Mouse (Mus musculus) forebrain, embryonic 10.5 days (tissue): Measurements from ENCODE around the gene Rasgef1a. TPM values are rescaled to one million over a fixed set of nuclear protein-coding genes. Genes with fewer than 3 reads are reported as not detected.

ENCODE experiments used
- DNase-seq: peaks from one replicate; pipeline ENCODE4 v3.0.0-alpha.2; 2017; ENCODE audit warnings: low spot score; ENCODE audit errors: extremely low spot score
- H3K27ac ChIP-seq: fragments of 300-500 bp; sonication (generic); 2 replicates; pipeline ENCODE4 v1.5.1; 2016; ENCODE audit warnings: mild to moderate bottlenecking
- H3K27me3 ChIP-seq: fragments of 300-500 bp; sonication (generic); 2 replicates; pipeline ENCODE4 v1.6.1; 2016; ENCODE audit warnings: mild to moderate bottlenecking; ENCODE audit not compliant: poor library complexity, severe bottlenecking
- H3K36me3 ChIP-seq: fragments of 300-500 bp; sonication (generic); replicated peaks from 2 replicates; pipeline ENCODE4 v1.6.1; 2016; ENCODE audit warnings: mild to moderate bottlenecking, moderate library complexity
- H3K4me1 ChIP-seq: fragments of 300-500 bp; sonication (generic); 2 replicates; pipeline ENCODE4 v1.6.1; 2016
- H3K4me3 ChIP-seq: fragments of 300-500 bp; sonication (generic); 2 replicates; pipeline ENCODE4 v1.5.1; 2016; ENCODE audit warnings: mild to moderate bottlenecking, moderate library complexity
- H3K9me3 ChIP-seq: fragments of 300-500 bp; sonication (generic); 2 replicates; pipeline ENCODE4 v1.6.1; 2016; ENCODE audit warnings: mild to moderate bottlenecking, moderate library complexity
- WGBS: fragments of 180-500 bp; shearing (Covaris S2); methylation state at CpG from one replicate; pipeline ENCODE4 v1.1.7; 2016; 5-methylcytosine and 5-hydroxymethylcytosine counted together
- polyA plus RNA-seq: library from polyadenylated mRNA; unstranded; fragments of >200 nt; fragmentation: Nextera tagmentation; extraction: Ambion mirVana; gene quantifications from 2 replicates; pipeline ENCODE4 v1.2.1, GENCODE M21; 2016

The Rasgef1a gene
- polyA plus RNA-seq, 1 experiment from 2014 or later: 0.22 TPM

DNA sequence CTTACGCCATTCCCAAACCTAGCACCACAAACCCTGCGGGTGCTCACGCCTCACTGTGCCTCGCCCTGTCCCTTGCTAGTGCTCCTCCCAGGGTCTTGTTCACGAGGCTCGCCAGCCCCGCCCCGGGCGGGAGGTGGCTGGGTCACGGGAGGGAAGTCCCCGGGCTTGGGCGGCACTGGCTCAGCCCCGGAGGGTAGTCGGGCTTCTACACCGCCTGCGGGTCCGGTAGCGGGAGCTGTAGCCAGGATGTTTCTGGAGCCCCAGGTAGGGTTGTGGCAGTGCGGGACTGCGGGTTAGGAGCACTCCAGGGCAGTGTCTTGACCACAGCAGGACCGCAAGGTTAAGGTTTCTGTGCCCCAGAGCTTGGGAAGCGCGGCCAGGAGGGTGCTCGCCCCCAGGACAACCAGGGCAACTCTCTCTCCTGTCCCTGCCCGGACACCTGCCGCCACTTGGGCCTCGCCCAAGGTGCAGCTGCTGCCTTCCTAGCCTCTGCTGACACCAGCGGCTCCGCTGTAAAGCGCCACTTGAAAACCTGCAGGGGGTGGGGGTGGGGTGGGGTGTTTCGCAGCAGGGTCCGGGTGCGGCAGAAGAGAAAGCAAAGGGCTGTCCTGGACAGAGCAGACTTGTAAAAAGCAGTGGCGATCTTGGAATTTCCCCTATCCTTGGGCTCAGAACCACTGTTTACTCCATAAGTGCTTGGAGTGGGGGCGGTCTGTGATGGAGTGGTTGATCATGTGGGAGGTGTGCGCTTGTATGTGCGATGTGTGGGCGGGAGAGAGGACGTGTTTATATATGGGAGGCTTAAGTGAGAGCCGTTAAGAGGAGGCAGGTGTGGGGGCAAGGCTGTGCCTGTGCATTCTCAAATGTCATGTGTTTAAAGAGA is 55.2 kb downstream of the Rasgef1a start:
- H3K9me3 ChIP-seq: no peaks in the 10 kb centered on the region
- H3K36me3 ChIP-seq: no peaks in the 10 kb centered on the region
- H3K4me1 ChIP-seq: peaks cover 22% of the 10 kb centered on the region
- peaks cover 50% of the 10 kb centered on the region for H3K27me3 ChIP-seq
- H3K4me3 ChIP-seq: peak overlapping the region; percentile 62
- 2% methylated on average over 40 of the region's 40 CpGs for WGBS
- peak overlapping the region; percentile 40 for H3K27ac ChIP-seq
- no peak for DNase-seq

DNA sequence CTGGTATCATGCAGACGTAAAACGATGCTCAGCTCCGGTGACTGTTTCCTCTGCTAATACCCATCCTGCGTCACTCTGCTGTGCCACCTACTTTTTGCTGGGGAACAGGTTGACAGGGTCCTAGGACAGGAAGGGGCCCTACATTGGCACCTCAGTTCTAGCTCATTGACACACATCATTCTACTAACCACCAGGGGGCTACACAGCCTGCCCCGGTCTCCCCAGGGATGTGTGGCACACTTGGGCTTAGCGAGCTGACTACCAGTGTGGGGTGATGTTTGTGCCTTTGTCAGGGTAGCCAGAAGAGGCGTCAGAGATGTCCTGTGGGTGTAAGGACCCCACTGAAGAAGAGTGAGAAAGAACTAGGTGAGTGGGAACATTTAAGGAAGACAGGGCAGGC is 56.5 kb downstream of the Rasgef1a start:
- 74% methylated on average over 7 of the region's 7 CpGs for WGBS
- H3K27ac ChIP-seq: no peak overlapping the region
- H3K27me3 ChIP-seq: peaks cover 50% of the 10 kb centered on the region
- H3K4me3 ChIP-seq: no peak overlapping the region
- peaks cover 22% of the 10 kb centered on the region for H3K4me1 ChIP-seq
- no peak for DNase-seq
- H3K36me3 ChIP-seq: no peaks in the 10 kb centered on the region
- no peaks in the 10 kb centered on the region for H3K9me3 ChIP-seq

DNA sequence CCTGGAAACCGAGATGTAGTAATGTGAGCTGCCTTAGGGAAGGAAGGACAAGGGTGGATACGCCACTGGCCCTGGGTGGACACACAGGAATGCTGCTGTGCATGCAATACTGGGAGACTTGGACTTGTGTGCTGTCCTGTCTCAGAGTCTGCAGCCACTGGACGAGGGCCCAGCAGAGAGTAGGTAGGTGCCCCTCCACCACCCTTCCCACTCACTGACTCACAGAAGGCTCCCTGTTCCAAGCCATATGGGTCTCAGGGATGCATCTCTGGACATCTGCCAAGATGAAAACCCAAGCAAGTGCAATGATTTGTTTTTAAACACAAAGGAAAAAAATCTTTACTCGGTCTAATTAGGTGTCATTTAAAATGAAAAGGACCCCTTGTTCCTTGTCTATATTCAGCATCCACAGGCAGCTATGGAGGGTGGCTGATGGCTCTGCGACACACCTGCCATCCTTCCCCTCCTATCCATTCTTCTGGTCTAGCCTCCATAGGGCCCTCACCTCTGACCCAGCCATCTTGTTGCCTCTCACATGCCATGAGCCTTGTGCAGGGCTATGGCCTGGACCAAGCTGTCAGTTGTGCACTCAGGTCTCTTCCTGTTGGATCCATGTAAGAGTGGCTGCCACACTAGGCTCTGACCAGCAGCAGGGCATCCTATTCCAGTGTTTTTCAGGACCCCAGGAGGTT is 59.2 kb downstream of the Rasgef1a start:
- Histone ChIP-seq H3K4me3 (no peak overlapping the region), H3K27ac (no peak overlapping the region), H3K4me1 (peaks cover 24% of the 10 kb centered on the region), H3K9me3 (no peaks in the 10 kb centered on the region), H3K27me3 (peaks cover 34% of the 10 kb centered on the region), H3K36me3 (no peaks in the 10 kb centered on the region)
- DNase-seq: no peak
- WGBS: 78% methylated on average over 5 of the region's 5 CpGs

DNA sequence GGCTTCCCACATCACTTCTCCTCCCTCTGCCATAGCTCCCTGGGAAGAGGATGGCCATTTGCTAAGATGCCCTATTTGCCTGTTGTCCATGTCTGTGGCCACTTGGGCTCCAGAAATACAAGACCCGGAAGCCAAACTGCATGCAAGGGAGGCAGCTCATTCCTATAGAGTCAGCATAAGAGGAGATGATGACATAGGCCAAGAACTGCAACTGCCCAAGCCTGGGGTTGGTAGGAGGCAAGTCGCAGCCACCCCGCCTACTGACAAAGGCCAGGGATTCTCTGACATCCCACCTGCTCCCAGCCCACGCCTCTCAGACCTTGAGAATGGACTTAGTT is 59.7 kb downstream of the Rasgef1a start:
- peaks cover 28% of the 10 kb centered on the region for H3K27me3 ChIP-seq
- H3K4me3 ChIP-seq: no peak overlapping the region
- H3K27ac ChIP-seq: no peak overlapping the region
- no peaks in the 10 kb centered on the region for H3K36me3 ChIP-seq
- H3K9me3 ChIP-seq: no peaks in the 10 kb centered on the region
- WGBS: 87% methylated on average over 4 of the region's 4 CpGs
- peaks cover 22% of the 10 kb centered on the region for H3K4me1 ChIP-seq
- DNase-seq: no peak

DNA sequence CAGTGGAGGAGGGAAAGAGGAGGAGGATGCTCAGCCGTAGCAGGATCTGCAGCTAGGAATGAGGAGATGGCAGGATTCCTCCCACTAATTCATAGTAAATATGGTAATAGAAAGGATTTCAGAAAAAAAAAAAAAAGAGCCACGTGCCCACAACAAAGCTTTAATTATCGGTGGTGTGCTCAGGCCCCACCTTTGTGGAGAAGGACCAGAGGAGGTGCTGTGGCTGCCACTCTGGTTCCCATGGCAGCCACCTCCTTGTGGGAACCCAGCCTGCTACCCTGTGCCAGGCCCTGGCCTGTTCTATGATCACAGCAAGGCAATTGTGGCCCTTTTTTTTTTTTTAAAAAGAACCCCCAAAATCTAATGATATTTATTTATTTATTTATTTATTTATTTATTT is 60.2 kb downstream of the Rasgef1a start:
- no peak overlapping the region for H3K4me3 ChIP-seq
- no peak overlapping the region for H3K27ac ChIP-seq
- no peaks in the 10 kb centered on the region for H3K36me3 ChIP-seq
- H3K9me3 ChIP-seq: no peaks in the 10 kb centered on the region
- no peak for DNase-seq
- peaks cover 24% of the 10 kb centered on the region for H3K27me3 ChIP-seq
- 67% methylated on average over 3 of the region's 3 CpGs for WGBS
- peaks cover 18% of the 10 kb centered on the region for H3K4me1 ChIP-seq

DNA sequence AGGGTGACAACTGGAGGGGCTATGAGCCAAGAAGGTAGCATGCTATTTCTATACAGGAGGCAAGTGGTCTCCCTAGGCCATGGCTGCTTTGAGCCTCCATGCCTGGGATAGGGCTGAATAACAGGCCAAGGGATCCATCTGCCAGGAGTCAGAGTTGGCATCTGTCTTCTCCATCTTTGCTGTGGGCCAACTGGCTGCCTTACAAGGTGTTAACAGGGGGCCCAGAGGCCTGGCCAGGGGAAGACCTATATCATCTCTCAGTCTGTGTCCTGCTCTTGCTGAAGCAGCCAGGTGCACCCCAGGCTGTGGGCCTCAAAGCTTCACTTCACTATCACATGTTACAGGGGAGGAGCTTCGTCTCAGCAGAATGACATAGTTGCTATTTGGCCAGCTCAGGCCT is 60.9 kb downstream of the Rasgef1a start:
- H3K4me1 ChIP-seq: peaks cover 11% of the 10 kb centered on the region
- H3K9me3 ChIP-seq: no peaks in the 10 kb centered on the region
- DNase-seq: no peak
- H3K27ac ChIP-seq: no peak overlapping the region
- H3K27me3 ChIP-seq: peaks cover 16% of the 10 kb centered on the region
- H3K36me3 ChIP-seq: no peaks in the 10 kb centered on the region
- no peak overlapping the region for H3K4me3 ChIP-seq
- 86% methylated on average over 1 of the region's 1 CpGs for WGBS

DNA sequence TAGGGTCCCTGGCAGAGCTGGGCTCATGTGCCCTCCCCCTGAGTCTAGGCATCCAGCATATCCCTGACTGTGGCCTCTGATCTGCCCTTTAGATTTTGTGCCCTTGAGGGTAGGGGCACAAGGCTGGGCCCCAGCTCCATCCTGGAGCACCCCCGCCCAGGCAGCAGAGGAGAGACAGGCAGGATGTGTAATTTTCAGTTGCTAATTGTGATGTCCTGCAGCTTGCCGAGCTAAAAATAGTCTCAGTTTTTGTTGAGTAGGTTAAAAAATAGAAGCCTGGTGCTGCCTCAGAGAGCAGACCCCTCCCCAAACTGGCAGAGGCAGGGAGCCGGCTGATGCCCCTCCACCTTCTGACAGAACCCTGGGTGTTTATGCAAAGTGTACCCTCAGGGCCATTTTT is 62.9 kb downstream of the Rasgef1a start:
- no peaks in the 10 kb centered on the region for H3K36me3 ChIP-seq
- no peaks in the 10 kb centered on the region for H3K9me3 ChIP-seq
- WGBS: 62% methylated on average over 3 of the region's 3 CpGs
- H3K4me1 ChIP-seq: peaks cover 11% of the 10 kb centered on the region
- DNase-seq: no peak
- H3K4me3 ChIP-seq: no peak overlapping the region
- no peak overlapping the region for H3K27ac ChIP-seq
- H3K27me3 ChIP-seq: no peaks in the 10 kb centered on the region; the same call in 1 of the 2 replicates

DNA sequence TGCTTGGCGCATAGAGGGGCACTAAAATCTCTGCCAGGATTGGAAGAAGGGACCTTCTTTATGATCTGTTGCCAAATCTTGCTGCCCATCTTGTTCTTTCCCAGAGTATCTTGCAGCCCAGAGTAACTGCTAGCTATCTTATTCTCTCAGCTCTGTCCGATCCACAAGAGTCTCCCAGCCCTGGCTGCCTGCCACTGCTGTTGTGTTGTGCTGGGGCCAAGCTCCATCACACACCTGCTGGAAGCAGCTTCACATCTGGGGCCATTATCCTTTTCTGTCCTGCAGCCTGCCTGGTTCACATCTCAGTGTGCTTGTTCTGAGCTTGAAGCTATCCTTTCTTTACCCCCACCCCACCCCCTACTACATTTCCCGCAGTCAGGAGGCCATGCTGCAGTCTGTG is 65.0 kb downstream of the Rasgef1a start:
- H3K9me3 ChIP-seq: no peaks in the 10 kb centered on the region
- H3K36me3 ChIP-seq: no peaks in the 10 kb centered on the region
- no peak overlapping the region for H3K27ac ChIP-seq
- DNase-seq: no peak
- WGBS: 88% methylated on average over 3 of the region's 3 CpGs
- peaks cover 4% of the 10 kb centered on the region; the same call in 1 of the 2 replicates for H3K27me3 ChIP-seq
- no peak overlapping the region for H3K4me3 ChIP-seq
- H3K4me1 ChIP-seq: peaks cover 11% of the 10 kb centered on the region

DNA sequence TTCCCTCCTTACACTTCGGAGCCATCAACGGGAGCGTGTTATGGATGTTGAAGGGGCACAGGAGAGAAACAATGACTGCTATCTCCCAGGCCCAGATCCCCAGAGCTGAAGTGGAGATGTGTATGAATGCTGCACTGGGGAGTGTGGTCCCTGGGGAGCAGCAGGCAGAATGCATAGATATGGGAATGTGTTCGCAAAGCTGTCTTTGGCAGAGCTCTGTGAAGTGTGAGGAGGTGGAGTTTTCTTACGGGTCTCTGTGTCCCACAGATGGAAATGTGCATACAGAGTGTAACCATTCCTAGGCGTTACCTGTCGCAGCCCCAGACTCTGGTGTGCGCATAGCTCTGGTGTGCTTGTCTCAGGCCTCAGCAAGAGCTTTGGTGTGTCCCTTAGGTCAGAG is 65.5 kb downstream of the Rasgef1a start:
- no peak for DNase-seq
- WGBS: 88% methylated on average over 8 of the region's 8 CpGs
- Histone ChIP-seq H3K4me1 (peaks cover 11% of the 10 kb centered on the region), H3K9me3 (no peaks in the 10 kb centered on the region), H3K36me3 (no peaks in the 10 kb centered on the region), H3K27me3 (peaks cover 4% of the 10 kb centered on the region; the same call in 1 of the 2 replicates), H3K27ac (no peak overlapping the region), H3K4me3 (no peak overlapping the region)

DNA sequence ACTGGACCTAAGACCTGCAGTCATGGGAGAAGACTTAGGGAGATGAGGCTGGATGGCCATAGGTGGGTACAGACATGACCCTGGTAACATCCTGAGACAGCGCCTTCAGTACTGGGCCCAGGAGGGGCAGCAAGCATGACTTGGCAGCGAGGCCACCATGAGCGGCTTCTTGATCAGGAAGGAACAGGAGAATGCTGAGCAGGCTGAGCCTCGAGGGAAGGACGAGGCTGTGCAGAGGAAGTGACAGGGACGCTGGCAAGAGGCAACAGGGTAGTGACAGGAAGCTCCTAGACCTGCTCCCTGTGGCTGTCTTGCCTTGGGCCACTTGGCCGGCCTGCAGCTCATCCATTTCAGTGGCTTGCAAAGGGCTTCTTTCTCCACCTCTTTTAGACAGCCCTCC is 66.2 kb downstream of the Rasgef1a start:
- H3K4me3 ChIP-seq: no peak overlapping the region
- no peaks in the 10 kb centered on the region for H3K36me3 ChIP-seq
- DNase-seq: no peak
- peaks cover 4% of the 10 kb centered on the region; the same call in 1 of the 2 replicates for H3K27me3 ChIP-seq
- peaks cover 11% of the 10 kb centered on the region for H3K4me1 ChIP-seq
- no peaks in the 10 kb centered on the region for H3K9me3 ChIP-seq
- H3K27ac ChIP-seq: no peak overlapping the region
- 78% methylated on average over 7 of the region's 7 CpGs for WGBS

DNA sequence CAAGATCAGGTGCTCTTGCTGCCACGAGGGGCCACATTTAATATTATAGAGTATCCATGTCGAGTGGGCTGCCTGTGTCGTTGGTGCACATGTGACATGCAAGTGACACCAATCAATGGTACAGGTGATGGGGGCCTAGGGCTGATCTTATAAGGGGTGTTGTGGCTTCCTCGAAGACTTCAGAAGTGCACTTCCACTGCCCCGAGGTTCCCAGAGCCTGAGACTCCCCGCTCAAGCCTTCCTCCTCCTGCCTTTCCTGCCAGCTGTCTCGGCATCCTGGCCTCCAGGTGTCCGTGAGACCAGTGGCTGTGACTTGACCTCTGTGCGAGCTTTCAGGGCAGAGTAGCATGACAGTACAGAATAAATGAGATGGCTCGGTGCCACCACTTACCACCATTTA is 67.5 kb downstream of the Rasgef1a start:
- 76% methylated on average over 10 of the region's 10 CpGs for WGBS
- DNase-seq: no peak
- Histone ChIP-seq H3K4me3 (no peak overlapping the region), H3K9me3 (no peaks in the 10 kb centered on the region), H3K27me3 (peaks cover 4% of the 10 kb centered on the region; the same call in 1 of the 2 replicates), H3K4me1 (peaks cover 11% of the 10 kb centered on the region), H3K27ac (no peak overlapping the region), H3K36me3 (no peaks in the 10 kb centered on the region)

DNA sequence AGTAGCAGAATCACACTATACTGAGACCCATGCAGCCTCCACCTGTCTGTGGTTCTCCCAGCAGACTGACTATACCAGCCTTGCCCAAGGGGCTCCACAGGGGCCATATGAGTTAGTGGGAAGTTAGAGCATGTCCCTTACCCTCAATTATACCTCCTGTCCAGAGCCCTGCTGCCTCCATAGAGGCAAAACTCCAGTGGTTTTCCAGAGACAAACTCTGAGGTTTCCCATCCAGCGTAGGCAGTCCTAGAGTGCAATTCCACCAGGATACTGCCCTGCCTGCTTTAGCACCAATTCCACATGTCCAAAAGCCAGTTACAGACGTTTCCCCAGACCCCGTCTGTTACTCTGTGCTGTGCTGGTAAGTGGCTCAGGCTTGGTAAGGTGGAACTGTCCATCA is 68.1 kb downstream of the Rasgef1a start:
- Histone ChIP-seq H3K27ac (no peak overlapping the region), H3K27me3 (peaks cover 4% of the 10 kb centered on the region; the same call in 1 of the 2 replicates), H3K36me3 (no peaks in the 10 kb centered on the region), H3K9me3 (no peaks in the 10 kb centered on the region), H3K4me1 (peaks cover 6% of the 10 kb centered on the region), H3K4me3 (no peak overlapping the region)
- no peak for DNase-seq
- WGBS: 61% methylated on average over 3 of the region's 3 CpGs
